Mouse (Mus musculus) granulocyte monocyte progenitor cell, adult 5-6 weeks (primary cell): ENCODE results near the gene Olfr620. TPM values are rescaled to one million over a fixed set of nuclear protein-coding genes. Genes with fewer than 3 reads are reported as not detected.

ENCODE experiments used
- ATAC-seq: replicated peaks from 2 replicates; pipeline ENCODE4 v1.8.0; 2016; ENCODE audit warnings: mild to moderate bottlenecking, moderate TSS enrichment, inconsistent platforms; ENCODE audit not compliant: poor library complexity, severe bottlenecking
- total RNA-seq, 2 experiments: library from RNA; stranded (forward) in 1 of 2; stranded (reverse) in 1 of 2; fragments of 200-712, 200-1000 nt in 1 of 2; fragments of >200 nt in 1 of 2; fragmentation: Nextera tagmentation in 1 of 2; gene quantifications; 2 replicates each; pipeline ENCODE4 v1.2.3; 2014 to 2017

Olfr620 gene
- total RNA-seq (2014; fragmentation: Nextera tagmentation), result not detected in 2 replicates
- not detected in 2 replicates for total RNA-seq (2017)

- ATAC-seq, result no peak
These were observed at the start of gene Olfr620 for GRCm38 (mm10) chr7:103612434-103612833. TSS of gene Olfr620 (minus strand) at chr7:103612534.

GRCm38 (mm10) chr7:103644070-103644469 lies 31.7 kb upstream of the Olfr620 start:
- no peak for ATAC-seq

GRCm38 (mm10) chr7:103642602-103643001 lies 30.3 kb upstream of the Olfr620 start, which contains the start of gene Olfr622:
TSS of gene Olfr622 (minus strand) at chr7:103642702.
- ATAC-seq, result no peak

GRCm38 (mm10) chr7:103636795-103637194 lies 24.5 kb upstream of the Olfr620 start:
- no peak for ATAC-seq

GRCm38 (mm10) chr7:103607425-103607824 lies 4.9 kb downstream of the Olfr620 start:
- ATAC-seq, result no peak

GRCm38 (mm10) chr7:103600275-103600674 lies 12.1 kb downstream of the Olfr620 start, which contains the start of gene Olfr619:
TSS of gene Olfr619 (plus strand) at chr7:103600575.
- ATAC-seq, result no peak

- no peak for ATAC-seq
These were observed 22.5 kb downstream of the Olfr620 start, which contains the start of gene Olfr618 for GRCm38 (mm10) chr7:103589803-103590202. TSS of gene Olfr618 (plus strand) at chr7:103590103.

GRCm38 (mm10) chr7:103572761-103573160 lies 39.6 kb downstream of the Olfr620 start, which contains the start of gene Olfr617:
TSS of gene Olfr617 (plus strand) at chr7:103573061.
- no peak for ATAC-seq

GRCm38 (mm10) chr7:103569043-103569442 lies 43.3 kb downstream of the Olfr620 start, which contains the start of gene Olfr616:
TSS of gene Olfr616 (minus strand) at chr7:103569143.
- no peak for ATAC-seq

- ATAC-seq, result no peak
These were observed 56.6 kb downstream of the Olfr620 start, which contains the start of gene Olfr615 for GRCm38 (mm10) chr7:103555779-103556178. TSS of gene Olfr615 (plus strand) at chr7:103556079.

Other genes with a start within 250 kb of the Olfr620 start
Only the 30 nearest of the 33 such genes appear.
- not detected in 2 replicates for gene Olfr603, start 226.4 kb downstream of the Olfr620 start, total RNA-seq (2014; fragmentation: Nextera tagmentation)
- not detected in 2 replicates for gene Olfr603, start 226.4 kb downstream of the Olfr620 start, total RNA-seq (2017)
- gene Usp17lc, start 197.5 kb downstream of the Olfr620 start, total RNA-seq (2014; fragmentation: Nextera tagmentation), result not detected in 2 replicates
- not detected in 2 replicates for gene Usp17lc, start 197.5 kb downstream of the Olfr620 start, total RNA-seq (2017)
- gene Olfr605, start 167.1 kb downstream of the Olfr620 start, total RNA-seq (2014; fragmentation: Nextera tagmentation), result not detected in 2 replicates
- not detected in 2 replicates for gene Olfr605, start 167.1 kb downstream of the Olfr620 start, total RNA-seq (2017)
- gene Olfr606, start 163.5 kb downstream of the Olfr620 start, total RNA-seq (2014; fragmentation: Nextera tagmentation), result not detected in 2 replicates
- gene Olfr606, start 163.5 kb downstream of the Olfr620 start, total RNA-seq (2017), result not detected in 2 replicates
- gene Olfr607, start 148.4 kb downstream of the Olfr620 start, total RNA-seq (2014; fragmentation: Nextera tagmentation), result not detected in 2 replicates
- gene Olfr607, start 148.4 kb downstream of the Olfr620 start, total RNA-seq (2017), result not detected in 2 replicates
- not detected in 2 replicates for gene Olfr608, start 142.7 kb downstream of the Olfr620 start, total RNA-seq (2014; fragmentation: Nextera tagmentation)
- not detected in 2 replicates for gene Olfr608, start 142.7 kb downstream of the Olfr620 start, total RNA-seq (2017)
- gene Olfr609, start 114.5 kb downstream of the Olfr620 start, total RNA-seq (2014; fragmentation: Nextera tagmentation), result not detected in 2 replicates
- gene Olfr609, start 114.5 kb downstream of the Olfr620 start, total RNA-seq (2017), result not detected in 2 replicates
- gene Olfr610, start 100.4 kb downstream of the Olfr620 start, total RNA-seq (2014; fragmentation: Nextera tagmentation), result not detected in 2 replicates
- gene Olfr610, start 100.4 kb downstream of the Olfr620 start, total RNA-seq (2017), result not detected in 2 replicates
- gene Olfr611, start 91.7 kb downstream of the Olfr620 start, total RNA-seq (2014; fragmentation: Nextera tagmentation), result not detected in 2 replicates
- gene Olfr611, start 91.7 kb downstream of the Olfr620 start, total RNA-seq (2017), result not detected in 2 replicates
- gene Olfr612, start 69.8 kb downstream of the Olfr620 start, total RNA-seq (2014; fragmentation: Nextera tagmentation), result not detected in 2 replicates
- not detected in 2 replicates for gene Olfr612, start 69.8 kb downstream of the Olfr620 start, total RNA-seq (2017)
- gene Olfr613, start 64.5 kb downstream of the Olfr620 start, total RNA-seq (2014; fragmentation: Nextera tagmentation), result not detected in 2 replicates
- gene Olfr613, start 64.5 kb downstream of the Olfr620 start, total RNA-seq (2017), result not detected in 2 replicates
- gene Olfr615, start 56.5 kb downstream of the Olfr620 start, total RNA-seq (2014; fragmentation: Nextera tagmentation), result not detected in 2 replicates
- gene Olfr615, start 56.5 kb downstream of the Olfr620 start, total RNA-seq (2017), result not detected in 2 replicates
- not detected in 2 replicates for gene Olfr616, start 43.4 kb downstream of the Olfr620 start, total RNA-seq (2014; fragmentation: Nextera tagmentation)
- gene Olfr616, start 43.4 kb downstream of the Olfr620 start, total RNA-seq (2017), result not detected in 2 replicates
- gene Olfr617, start 39.5 kb downstream of the Olfr620 start, total RNA-seq (2014; fragmentation: Nextera tagmentation), result not detected in 2 replicates
- gene Olfr617, start 39.5 kb downstream of the Olfr620 start, total RNA-seq (2017), result not detected in 2 replicates
- gene Olfr618, start 22.4 kb downstream of the Olfr620 start, total RNA-seq (2014; fragmentation: Nextera tagmentation), result not detected in 2 replicates
- not detected in 2 replicates for gene Olfr618, start 22.4 kb downstream of the Olfr620 start, total RNA-seq (2017)
- not detected in 2 replicates for gene Olfr619, start 12.0 kb downstream of the Olfr620 start, total RNA-seq (2014; fragmentation: Nextera tagmentation)
- not detected in 2 replicates for gene Olfr619, start 12.0 kb downstream of the Olfr620 start, total RNA-seq (2017)
- not detected in 2 replicates for gene Olfr622, start 30.2 kb upstream of the Olfr620 start, total RNA-seq (2014; fragmentation: Nextera tagmentation)
- gene Olfr622, start 30.2 kb upstream of the Olfr620 start, total RNA-seq (2017), result not detected in 2 replicates
- gene Olfr623, start 51.2 kb upstream of the Olfr620 start, total RNA-seq (2014; fragmentation: Nextera tagmentation), result not detected in 2 replicates
- gene Olfr623, start 51.2 kb upstream of the Olfr620 start, total RNA-seq (2017), result not detected in 2 replicates
- not detected in 2 replicates for gene Olfr624, start 58.7 kb upstream of the Olfr620 start, total RNA-seq (2014; fragmentation: Nextera tagmentation)
- not detected in 2 replicates for gene Olfr624, start 58.7 kb upstream of the Olfr620 start, total RNA-seq (2017)
- gene Olfr625-ps1, start 70.2 kb upstream of the Olfr620 start, total RNA-seq (2014; fragmentation: Nextera tagmentation), result not detected in 2 replicates
- not detected in 2 replicates for gene Olfr625-ps1, start 70.2 kb upstream of the Olfr620 start, total RNA-seq (2017)
- gene Olfr243, start 102.1 kb upstream of the Olfr620 start, total RNA-seq (2014; fragmentation: Nextera tagmentation), result not detected in 2 replicates
- gene Olfr243, start 102.1 kb upstream of the Olfr620 start, total RNA-seq (2017), result not detected in 2 replicates
- gene Olfr628, start 117.8 kb upstream of the Olfr620 start, total RNA-seq (2014; fragmentation: Nextera tagmentation), result not detected in 2 replicates
- not detected in 2 replicates for gene Olfr628, start 117.8 kb upstream of the Olfr620 start, total RNA-seq (2017)
- gene Olfr629, start 132.4 kb upstream of the Olfr620 start, total RNA-seq (2014; fragmentation: Nextera tagmentation), result not detected in 2 replicates
- gene Olfr629, start 132.4 kb upstream of the Olfr620 start, total RNA-seq (2017), result not detected in 2 replicates
- gene Olfr630, start 144.8 kb upstream of the Olfr620 start, total RNA-seq (2014; fragmentation: Nextera tagmentation), result not detected in 2 replicates
- gene Olfr630, start 144.8 kb upstream of the Olfr620 start, total RNA-seq (2017), result not detected in 2 replicates
- not detected in 2 replicates for gene Olfr69, start 159.1 kb upstream of the Olfr620 start, total RNA-seq (2014; fragmentation: Nextera tagmentation)
- not detected in 2 replicates for gene Olfr69, start 159.1 kb upstream of the Olfr620 start, total RNA-seq (2017)
- not detected in 2 replicates for gene Olfr68, start 167.2 kb upstream of the Olfr620 start, total RNA-seq (2014; fragmentation: Nextera tagmentation)
- not detected in 2 replicates for gene Olfr68, start 167.2 kb upstream of the Olfr620 start, total RNA-seq (2017)
- gene Olfr67, start 179.3 kb upstream of the Olfr620 start, total RNA-seq (2014; fragmentation: Nextera tagmentation), result not detected in 2 replicates
- not detected in 2 replicates for gene Olfr67, start 179.3 kb upstream of the Olfr620 start, total RNA-seq (2017)
- not detected in 2 replicates for gene Hbb-bt, start 201.5 kb upstream of the Olfr620 start, total RNA-seq (2014; fragmentation: Nextera tagmentation)
- gene Hbb-bt, start 201.5 kb upstream of the Olfr620 start, total RNA-seq (2017), result not detected in 2 replicates
- gene Hbb-bs, start 215.6 kb upstream of the Olfr620 start, total RNA-seq (2014; fragmentation: Nextera tagmentation), result not detected in 2 replicates
- 1.6 and 5.2 TPM in 2 replicates for gene Hbb-bs, start 215.6 kb upstream of the Olfr620 start, total RNA-seq (2017)
- gene Hbb-bh2, start 228.0 kb upstream of the Olfr620 start, total RNA-seq (2014; fragmentation: Nextera tagmentation), result not detected in 2 replicates
- not detected in 2 replicates for gene Hbb-bh2, start 228.0 kb upstream of the Olfr620 start, total RNA-seq (2017)